21 mouse cellular contexts compared by ENCODE assay signal in the genomic region with DNA sequence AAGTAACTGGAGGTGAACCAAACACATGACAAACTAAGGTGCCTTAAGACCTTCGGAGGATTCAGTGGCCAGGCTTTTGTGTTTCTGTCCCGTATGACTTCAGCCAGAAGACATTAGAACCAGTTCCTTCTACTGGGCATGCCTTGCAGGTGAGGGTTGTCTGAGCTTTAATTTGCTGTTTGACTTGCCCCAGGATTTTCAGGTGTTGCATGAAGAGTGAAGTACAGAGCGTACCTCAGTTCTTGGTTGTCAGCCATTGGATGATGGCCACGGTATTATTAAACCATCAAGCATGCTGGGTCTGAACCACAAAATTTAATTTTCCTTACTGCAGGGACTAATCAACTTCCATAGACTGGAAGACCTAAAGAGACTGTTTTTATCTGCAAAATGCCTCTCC.
DNase-seq lines count a peak whose midpoint lies in the region; TF ChIP-seq lines count a peak whose summit lies in the region.
"Had no signal": no experiment of that assay in that cellular context is flagged by ENCODE, and none has a peak within 500 bp of the region (broad histone marks: within the 10 kb centered on the region; RNA-seq: fewer than 3 reads in every experiment).

No protein-coding gene starts in this region.

- no peak overlapping the region for H3K27ac ChIP-seq in kidney, adult 2 months (ENCODE audit: insufficient read depth, low read depth, low read length)
- H3K27ac ChIP-seq: embryonic facial prominence, embryonic 12.5 days; embryonic facial prominence, embryonic 15.5 days; forebrain, embryonic 13.5 days; forebrain, embryonic 15.5 days had no signal

- peaks cover 3% of the 10 kb centered on the region; the same call in 1 of the 2 replicates for H3K4me1 ChIP-seq in kidney, adult 2 months (ENCODE audit: control insufficient read depth, insufficient read depth, low read length)

- WGBS in kidney, adult 2 months = 78% methylated on average over 4 of the region's 4 CpGs

- H3K36me3 ChIP-seq in kidney, adult 2 months (ENCODE audit: control insufficient read depth, insufficient read depth, low read length) = no peaks in the 10 kb centered on the region
- H3K36me3 ChIP-seq: embryonic facial prominence, embryonic 12.5 days; embryonic facial prominence, embryonic 15.5 days; forebrain, embryonic 15.5 days had no signal

- TF ChIP-seq POLR2A in kidney, adult 2 months (IDR thresholded peaks at IDR 0.05; ENCODE audit: low read depth, low read length) = no peak

- DNase-seq in kidney, adult 2 months = peak; percentile 14
- no peak for DNase-seq in kidney, adult 18-20 months
- peak; percentile 87 for DNase-seq in fat pad, adult 2 months (ENCODE audit: extremely low read depth, low read depth, low spot score)
- DNase-seq in gonadal fat pad, adult 2 months (ENCODE audit: low read depth) = peak; percentile 77
- DNase-seq in frontal cortex, adult 2 months (ENCODE audit: extremely low spot score in 1 of 2, low spot score in 1 of 2) = no peak
- DNase-seq: adrenal gland, adult 2 months; adrenal gland, postnatal 10 days; adrenal gland, postnatal 25 days; cerebellum, adult 11 months; cerebellum, adult 18-20 months; cerebellum, adult 8-10 months; cerebellum, adult 9-11 months; cerebellum, postnatal 14 days; cerebellum, postnatal 36 days; embryo, embryonic 11 days; forebrain, postnatal 0 days had no signal

- no peak for TF ChIP-seq CTCF in kidney, adult 2 months (conservative IDR thresholded peaks at IDR 0.05; ENCODE audit: insufficient read depth, insufficient read length, low read depth, low read length)

- H3K27me3 ChIP-seq in kidney, adult 2 months (replicated peaks; ENCODE audit: control insufficient read depth, insufficient read depth, low read length) = no peaks in the 10 kb centered on the region
- H3K27me3 ChIP-seq: embryonic facial prominence, embryonic 12.5 days; embryonic facial prominence, embryonic 15.5 days; forebrain, embryonic 13.5 days; forebrain, embryonic 15.5 days had no signal

- no peak overlapping the region for H3K4me3 ChIP-seq in kidney, adult 2 months (ENCODE audit: insufficient read depth, low read depth, low read length)
- H3K4me3 ChIP-seq: embryonic facial prominence, embryonic 12.5 days; embryonic facial prominence, embryonic 15.5 days; erythroblast, embryonic 14.5 days; forebrain, embryonic 13.5 days; forebrain, embryonic 15.5 days had no signal

Comparison
In these comparisons a context has a peak if more than half of its experiments do, and no peak if none do; other contexts are left out.
1. DNase-seq: peak in kidney, adult 2 months (single experiment), fat pad, adult 2 months (single experiment) and gonadal fat pad, adult 2 months (single experiment); none in kidney, adult 18-20 months (single experiment) and frontal cortex, adult 2 months (0 of 2).